Mouse (Mus musculus) layer of hippocampus, adult 2 months (tissue): ENCODE results near the gene Prune1. TPM values are rescaled to one million over a fixed set of nuclear protein-coding genes. Genes with fewer than 3 reads are reported as not detected.

ENCODE experiments used
- DNase-seq, 2 experiments: peaks; one replicate each; pipeline ENCODE4 v3.0.0; 2022; ENCODE audit warnings: low spot score in 2 of 2
- H3K27ac ChIP-seq: fragments of 200-600 bp; 2 replicates; pipeline ENCODE4 v1.8.1; 2022
- H3K4me3 ChIP-seq: fragments of 200-600 bp; 2 replicates; pipeline ENCODE4 v1.8.1; 2022; ENCODE audit warnings: mild to moderate bottlenecking
- CTCF ChIP-seq: fragments of 200-600 bp; conservative IDR thresholded peaks from 2 replicates; pipeline ENCODE4 v1.8.1; 2022; ENCODE audit warnings: antibody characterized with exemption, mild to moderate bottlenecking, moderate library complexity
- total RNA-seq, 2 experiments: library from RNA; stranded (reverse); gene quantifications; 2 replicates each; pipeline ENCODE4 v1.2.3; 2021

Prune1 gene
- total RNA-seq, 2 experiments from 2014 or later, result 22.0 to 22.4 TPM

DNA sequence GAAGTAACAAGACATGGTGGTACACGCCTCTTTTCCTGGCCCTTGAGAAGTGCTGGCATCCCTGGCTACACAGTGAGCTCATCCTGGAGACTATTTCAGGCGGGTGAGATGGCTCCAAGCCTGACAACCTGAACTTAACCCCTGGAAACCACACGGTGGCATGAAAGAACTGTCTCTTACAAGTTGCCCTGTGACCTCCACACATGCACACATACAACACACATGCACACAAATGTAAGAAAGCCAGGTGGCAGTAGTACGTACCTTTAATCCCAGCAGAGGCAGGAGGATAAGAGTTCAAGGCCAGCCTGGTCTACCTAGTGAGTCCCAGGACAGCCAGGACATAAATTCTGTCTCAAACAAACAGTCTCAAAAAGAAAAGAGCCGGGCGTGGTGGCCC, 42.9 kb downstream of the Prune1 start:
- DNase-seq, result no peak
- no peak for TF ChIP-seq CTCF
- no peak overlapping the region for H3K4me3 ChIP-seq
- H3K27ac ChIP-seq, result no peak overlapping the region

GRCm38 (mm10) chr3:95237541-95238099, 44.3 kb downstream of the Prune1 start:
- no peak for DNase-seq
- TF ChIP-seq CTCF, result no peak
- Histone ChIP-seq H3K4me3 (no peak overlapping the region), H3K27ac (no peak overlapping the region)

GRCm38 (mm10) chr3:95235386-95236301, 46.2 kb downstream of the Prune1 start:
- no peak for TF ChIP-seq CTCF
- Histone ChIP-seq H3K27ac (peak overlapping the region; percentile 24; the same call in 1 of the 2 replicates), H3K4me3 (no peak overlapping the region)
- no peak for DNase-seq

DNA sequence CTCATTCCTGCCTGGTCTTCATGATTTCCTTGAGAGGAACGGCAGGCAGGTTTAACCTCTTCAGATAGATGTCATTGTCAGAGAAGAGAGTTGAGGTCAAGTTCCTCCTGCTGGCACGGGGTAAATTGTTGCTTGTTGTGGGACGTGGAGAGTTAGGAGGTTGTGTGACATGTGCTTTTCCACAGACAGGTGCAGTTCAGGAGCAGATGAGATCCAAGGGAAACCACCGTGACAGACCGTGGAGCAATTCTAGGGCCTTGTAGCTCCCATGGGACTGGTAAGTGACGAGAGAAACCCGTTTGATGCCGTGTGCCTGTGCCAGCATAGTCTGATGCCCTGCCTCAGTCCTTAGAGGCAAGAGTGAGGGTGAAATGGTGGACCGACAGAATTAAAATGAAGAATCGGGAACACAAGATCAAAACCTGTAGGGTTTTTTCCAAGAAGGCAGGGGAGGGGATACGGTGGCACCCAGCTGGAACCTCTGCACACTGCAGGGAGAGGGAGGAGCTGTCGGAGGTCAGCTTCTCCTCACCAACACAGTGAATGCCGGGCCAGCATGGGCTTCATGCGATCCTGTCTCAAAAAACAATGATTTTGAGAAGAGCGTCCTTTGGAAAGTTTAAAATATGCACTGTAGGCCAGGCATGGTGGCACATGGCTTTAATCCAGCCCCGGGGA, 48.4 kb downstream of the Prune1 start:
- no peak for DNase-seq
- Histone ChIP-seq H3K27ac (no peak overlapping the region), H3K4me3 (no peak overlapping the region)
- no peak for TF ChIP-seq CTCF

- Histone ChIP-seq H3K27ac (peak overlapping the region; percentile 100; the same call in 1 of the 2 replicates), H3K4me3 (no peak overlapping the region)
- no peak for DNase-seq
- TF ChIP-seq CTCF, result no peak
Measured at GRCm38 (mm10) chr3:95232771-95233170, 49.1 kb downstream of the Prune1 start.

- DNase-seq, result no peak
- Histone ChIP-seq H3K27ac (peak within 1 kb of the TSS; percentile 100), H3K4me3 (peak within 1 kb of the TSS; percentile 81)
- TF ChIP-seq CTCF, result no peak
Measured at GRCm38 (mm10) chr3:95231298-95232221, 50.3 kb downstream of the Prune1 start, which contains the start of gene Mllt11. Gene Mllt11 (minus strand): TSS chr3:95232171.

- Histone ChIP-seq H3K27ac (peak overlapping the region; percentile 100), H3K4me3 (peak overlapping the region; percentile 81)
- no peak for TF ChIP-seq CTCF
- no peak for DNase-seq
Measured at GRCm38 (mm10) chr3:95230495-95231297, 51.2 kb downstream of the Prune1 start.

- H3K4me3 ChIP-seq, result peak overlapping the region; percentile 81
- H3K27ac ChIP-seq, result peak overlapping the region; percentile 100
- no peak for TF ChIP-seq CTCF
Measured at GRCm38 (mm10) chr3:95229781-95230494, 51.9 kb downstream of the Prune1 start.

DNA sequence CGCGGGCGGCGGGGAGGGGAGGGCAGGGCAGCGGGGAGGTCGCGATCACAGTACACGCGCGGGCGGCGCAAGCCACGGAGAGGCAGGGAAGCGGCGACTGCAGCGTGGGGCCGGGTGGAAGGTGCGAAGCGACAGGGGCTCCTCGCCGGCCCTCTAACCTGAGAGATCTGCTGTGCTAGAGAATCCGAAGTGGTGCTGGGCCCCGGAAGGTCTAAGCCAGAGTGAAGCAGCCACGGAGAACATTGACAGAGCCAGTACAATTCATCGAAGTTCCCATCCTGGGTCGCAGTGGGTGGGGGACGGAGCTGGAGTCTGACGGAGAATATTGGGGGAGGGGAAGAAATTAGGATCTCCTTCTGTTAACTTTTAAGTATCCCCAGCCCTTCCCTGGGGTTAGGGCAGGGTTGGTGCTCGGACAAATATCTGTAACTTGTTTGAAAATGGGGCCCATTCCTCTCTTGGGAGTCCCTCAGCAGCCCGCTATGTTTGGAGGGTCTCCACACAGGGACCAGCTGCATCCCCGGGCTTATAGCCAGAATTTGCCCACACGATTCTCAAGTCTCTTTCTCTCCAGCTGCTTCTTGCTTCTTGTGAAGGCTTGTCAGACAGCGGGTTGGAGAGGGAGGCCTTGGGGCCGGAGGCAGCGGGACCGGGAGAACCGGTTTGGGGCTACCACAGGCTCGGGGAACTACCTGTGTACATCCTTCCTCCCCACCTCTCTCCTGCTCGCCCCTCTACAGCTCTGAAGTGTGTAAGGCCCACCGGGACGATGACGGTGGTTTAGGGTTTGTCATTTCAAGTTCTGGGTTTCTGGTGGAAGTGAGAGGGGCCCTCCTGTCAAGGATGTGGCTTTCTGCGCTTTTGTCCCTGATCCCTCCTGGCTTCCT, 52.7 kb downstream of the Prune1 start:
- Histone ChIP-seq H3K27ac (peak overlapping the region; percentile 100), H3K4me3 (peak overlapping the region; percentile 81)
- DNase-seq, result peak; percentile 67 to 72
- TF ChIP-seq CTCF, result no peak

More at GRCm38 (mm10) chr3:95229781-95230494, 51.9 kb downstream of the Prune1 start:
- peak; percentile 56 to 62 for DNase-seq
